Mouse (Mus musculus) yolk sac, embryonic 10.5 days (tissue): ENCODE data around the gene Pde7b.

Source experiments
- DNase-seq: peaks from one replicate; pipeline ENCODE4 v3.0.0-alpha.2; 2017; ENCODE audit warnings: low spot score

Pde7b gene

DNA sequence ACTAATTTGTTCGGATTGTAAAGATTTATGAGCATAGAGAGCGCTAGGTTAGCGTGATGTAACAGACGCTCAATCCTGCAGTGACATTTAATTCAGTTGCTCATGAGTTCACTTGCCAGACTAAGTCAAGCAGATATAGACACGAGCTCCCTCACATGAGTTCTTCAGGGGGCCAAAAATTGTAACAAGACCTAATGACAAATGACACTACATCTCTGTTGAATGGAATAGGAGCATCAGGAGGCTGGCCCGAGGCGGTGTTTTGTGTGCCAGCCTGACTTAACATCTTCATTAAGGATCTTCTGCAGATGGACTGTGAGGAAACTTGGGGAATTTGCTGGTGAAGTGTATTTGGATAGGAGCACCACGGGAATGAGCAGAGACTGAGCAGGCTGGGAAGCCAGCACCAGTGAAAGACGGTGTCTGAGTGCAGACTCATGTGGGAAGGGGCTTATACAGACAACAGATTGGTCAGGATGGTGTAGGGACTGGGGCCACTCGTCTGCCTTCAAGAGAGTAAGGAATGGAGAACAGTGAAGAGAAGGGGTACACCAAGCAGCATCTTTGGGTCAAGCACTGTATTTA is 303.5 kb downstream of the Pde7b start:
- no peak for DNase-seq

DNA sequence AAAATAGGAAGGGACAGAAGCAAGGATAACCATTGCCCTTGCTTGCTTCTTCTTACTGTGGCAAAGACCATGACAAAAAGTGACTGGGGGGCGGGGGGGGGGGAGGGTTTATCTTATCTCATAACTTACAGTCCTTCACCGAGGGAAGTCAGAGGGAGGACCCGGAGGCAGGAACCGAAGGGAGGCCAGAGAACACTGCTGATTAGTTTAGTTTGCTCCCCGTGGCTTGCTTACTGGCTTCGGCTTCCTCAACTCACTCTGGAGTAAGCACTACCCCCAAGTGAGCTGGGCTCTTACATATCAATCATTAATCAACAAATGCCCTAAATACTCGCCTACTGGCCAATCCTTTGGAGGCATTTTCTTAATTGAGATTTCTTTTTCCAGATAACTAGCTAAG is 304.6 kb downstream of the Pde7b start:
- DNase-seq: no peak

DNA sequence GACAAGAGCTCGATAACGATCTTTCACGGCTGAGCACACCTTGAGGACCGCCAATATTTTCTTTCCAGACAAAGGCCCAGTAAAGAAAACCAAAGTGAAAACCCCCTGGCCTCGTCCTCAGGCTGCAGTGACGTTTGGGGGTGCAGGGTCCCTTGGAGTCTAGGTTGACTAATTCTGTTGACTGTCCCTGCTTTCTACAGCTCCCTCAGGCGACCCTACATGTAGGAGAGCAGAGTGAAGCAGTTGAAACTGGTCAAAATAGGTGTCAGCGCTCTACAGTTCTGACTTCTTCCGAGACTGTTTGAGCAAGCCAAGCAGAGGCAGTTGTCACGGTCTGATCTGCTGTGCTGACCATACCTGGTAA is 306.0 kb downstream of the Pde7b start:
- DNase-seq: no peak

DNA sequence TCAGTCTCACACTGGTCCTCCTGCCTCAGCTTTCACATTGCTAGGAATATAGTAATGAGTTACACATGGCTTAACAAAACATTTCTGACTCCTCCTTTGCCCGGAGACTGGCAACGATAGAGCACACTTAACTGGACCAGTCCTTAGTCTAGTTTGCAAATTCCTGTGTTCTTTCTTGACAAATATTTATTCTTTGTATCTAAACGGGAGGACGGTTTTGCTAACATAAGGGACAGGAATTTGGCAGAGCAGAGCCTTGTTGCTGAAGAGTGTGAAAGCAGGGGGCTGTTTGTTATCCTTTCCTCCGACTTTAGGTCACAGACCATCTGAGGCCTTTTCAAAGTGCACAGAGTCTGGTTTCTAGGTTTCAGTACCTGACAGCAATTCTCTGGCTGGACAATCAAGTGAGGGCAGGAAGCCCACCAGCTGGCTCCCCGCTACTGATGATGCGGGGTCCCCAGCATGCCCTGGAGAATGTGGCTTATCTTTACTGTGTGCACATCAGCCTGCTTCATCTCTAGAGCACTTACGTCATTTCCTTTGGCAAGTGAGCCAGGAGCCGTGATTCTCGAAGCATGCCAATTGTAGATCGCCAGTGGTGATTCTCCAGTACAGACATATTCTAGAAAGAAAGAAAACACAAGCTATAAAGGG is 306.5 kb downstream of the Pde7b start:
- no peak for DNase-seq

DNA sequence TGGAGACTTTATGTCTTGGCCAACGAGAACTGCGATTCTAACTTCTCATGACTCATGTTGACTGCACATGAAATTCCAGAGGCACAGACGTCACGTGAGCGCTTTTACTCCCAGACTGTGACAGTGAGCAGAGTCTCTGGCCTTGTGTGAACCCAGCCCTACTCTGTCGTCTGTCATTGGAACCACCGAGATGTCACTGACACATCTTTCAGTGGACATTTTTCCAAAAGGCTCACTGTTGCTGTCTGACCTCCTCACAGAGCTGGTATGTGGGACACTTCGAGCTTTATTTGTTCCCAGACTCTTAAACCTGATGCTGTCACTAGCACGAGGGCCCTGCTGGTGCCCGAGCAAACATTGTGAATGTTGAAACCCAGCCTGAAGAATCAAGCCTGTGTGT is 315.7 kb downstream of the Pde7b start:
- no peak for DNase-seq

DNA sequence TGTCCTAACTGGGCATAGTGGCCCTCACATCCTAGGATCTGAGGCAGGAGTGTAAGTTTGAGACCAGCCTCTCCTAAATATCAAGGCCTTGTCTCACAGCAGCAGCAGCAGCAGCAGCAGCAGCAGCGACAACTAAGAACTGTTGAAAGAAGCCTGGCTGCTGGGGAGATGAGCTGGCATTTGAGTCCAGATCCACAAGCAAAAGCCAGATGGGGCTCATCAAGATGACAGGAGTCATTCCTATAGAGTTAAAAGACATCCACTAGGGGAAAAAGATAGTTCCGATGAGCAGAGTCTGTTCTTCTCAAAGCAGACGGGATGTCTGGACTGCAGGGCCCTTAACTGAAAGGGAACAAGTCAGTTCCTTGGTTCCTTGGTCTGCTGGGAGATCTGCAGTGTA is 316.5 kb downstream of the Pde7b start:
- DNase-seq: peak; percentile 21

DNA sequence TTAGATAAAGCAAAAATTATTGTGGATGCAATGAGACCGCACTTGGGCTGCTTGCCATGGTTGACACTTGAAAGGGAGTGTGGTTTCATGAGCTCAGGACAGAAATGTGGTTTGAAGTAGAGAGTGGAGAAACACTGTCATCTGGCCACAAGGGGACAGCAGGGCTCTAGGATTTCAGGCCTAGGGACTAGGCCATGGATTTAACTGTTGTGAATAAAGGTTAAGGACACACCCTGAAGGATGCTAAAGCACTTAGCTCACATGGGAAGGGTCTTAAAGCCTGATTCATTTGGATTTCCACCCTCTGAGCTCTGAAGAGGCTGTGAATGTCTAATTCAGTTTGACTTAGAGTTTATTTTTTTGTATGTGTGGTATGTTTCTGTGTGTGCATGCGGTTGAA is 319.4 kb downstream of the Pde7b start:
- no peak for DNase-seq

DNA sequence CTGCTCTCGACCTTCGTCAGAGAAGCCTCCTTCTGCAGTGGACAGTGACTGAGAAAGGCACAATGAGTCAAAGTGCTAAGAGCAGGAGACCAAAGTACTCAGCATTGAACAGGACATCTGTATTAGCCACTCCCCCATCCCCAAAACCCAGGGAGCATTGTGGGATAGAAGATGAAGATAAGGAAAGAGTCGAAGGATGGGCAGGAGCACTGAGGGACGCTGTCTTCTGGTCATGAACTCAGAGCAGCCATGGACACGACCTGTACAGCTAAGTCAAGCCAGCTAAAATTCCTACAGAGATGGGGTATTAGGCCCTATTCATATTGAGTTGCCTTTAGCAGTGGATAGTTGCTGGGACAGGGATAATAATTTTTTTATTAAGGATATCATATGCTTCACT is 321.9 kb downstream of the Pde7b start:
- DNase-seq: no peak

DNA sequence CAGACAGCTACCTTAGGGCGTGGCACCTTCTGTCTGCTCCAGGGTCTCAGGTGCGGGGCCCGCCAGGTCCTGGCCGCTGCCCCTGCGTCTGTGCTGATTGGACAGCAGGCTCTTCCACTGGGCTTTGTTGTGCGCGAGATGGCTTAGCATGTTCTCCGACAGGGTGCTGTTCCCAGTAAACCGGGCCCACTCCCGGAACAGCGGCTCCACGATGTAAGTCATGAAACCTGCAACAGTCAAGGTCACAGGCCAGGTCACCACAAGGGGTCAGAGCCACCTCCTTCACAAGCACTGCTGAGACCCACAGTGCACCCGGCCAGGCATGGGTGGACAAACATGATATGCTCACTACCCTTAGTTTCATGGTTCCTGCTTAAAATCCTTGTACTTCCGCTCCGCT is 324.5 kb downstream of the Pde7b start:
- no peak for DNase-seq

DNA sequence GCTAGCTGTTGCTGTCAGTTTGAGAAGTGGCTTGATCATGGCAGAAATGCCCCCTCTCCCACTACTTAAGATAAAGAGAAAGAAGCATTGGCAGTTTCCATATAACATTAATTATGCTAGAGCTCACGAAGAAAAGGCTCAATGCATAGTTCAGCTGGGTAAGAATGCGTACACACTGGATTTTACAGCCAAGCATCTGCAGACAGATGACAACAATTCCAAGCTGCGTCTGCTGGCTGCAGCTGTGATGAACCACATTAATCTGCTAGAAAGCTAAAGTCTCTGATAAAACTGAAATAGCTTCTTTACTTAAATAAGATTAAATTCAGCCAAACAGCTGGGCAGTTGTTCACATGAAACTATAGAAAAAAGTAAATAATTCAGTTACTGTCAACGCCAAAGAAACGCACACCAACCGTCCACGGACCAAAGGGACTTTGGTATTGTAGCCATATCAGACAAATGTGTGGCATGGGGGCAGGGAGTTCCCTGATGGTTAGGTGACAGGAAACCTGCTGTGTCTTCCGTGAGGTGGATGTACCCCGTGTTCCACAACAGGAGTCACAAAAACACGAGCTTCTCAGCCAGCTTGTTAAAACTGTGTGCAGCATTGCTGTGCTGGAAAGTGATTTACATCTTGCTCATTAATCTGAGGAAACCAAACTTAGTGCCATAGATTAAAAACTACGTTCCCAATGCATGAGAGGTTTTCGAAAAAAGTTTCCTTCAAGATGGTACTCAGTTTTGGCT is 326.1 kb downstream of the Pde7b start:
- DNase-seq: no peak

DNA sequence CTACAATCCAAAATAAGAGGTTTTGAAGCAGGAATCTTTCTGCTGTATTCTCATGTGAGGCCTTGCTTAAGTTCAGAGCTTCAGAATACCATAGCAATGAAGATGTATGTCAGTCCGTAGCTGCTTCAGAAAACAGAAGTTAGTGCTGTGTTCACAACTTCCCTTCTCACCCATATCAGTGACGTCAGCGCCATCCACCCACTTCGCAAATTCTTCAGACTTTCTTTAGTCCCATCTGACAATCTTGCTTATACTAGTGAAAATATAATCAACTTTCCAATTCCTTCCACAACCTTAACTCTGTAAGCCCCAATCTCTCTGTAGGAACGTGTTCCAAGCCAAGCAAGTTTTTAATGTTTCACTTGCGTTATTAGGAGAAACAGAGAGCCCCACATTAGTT is 326.7 kb downstream of the Pde7b start:
- no peak for DNase-seq

DNA sequence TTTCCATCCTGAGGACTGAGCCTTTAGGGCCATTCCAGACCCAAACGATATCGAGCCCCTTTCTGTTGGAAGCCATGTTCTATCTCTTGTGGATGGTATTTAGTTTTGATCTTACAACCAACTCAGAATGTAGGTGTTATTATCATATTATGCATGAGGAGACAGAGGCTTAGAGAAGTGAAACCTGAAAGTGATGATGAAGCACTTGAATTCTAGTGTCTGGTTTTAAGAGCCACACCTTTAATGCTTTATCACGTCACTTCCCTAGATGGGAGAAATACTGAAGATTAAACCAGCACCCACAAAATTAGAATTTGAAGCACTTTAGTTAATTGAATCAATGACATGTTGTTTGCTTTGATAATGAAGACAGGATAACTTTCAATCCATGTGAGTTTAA is 329.1 kb downstream of the Pde7b start:
- no peak for DNase-seq

DNA sequence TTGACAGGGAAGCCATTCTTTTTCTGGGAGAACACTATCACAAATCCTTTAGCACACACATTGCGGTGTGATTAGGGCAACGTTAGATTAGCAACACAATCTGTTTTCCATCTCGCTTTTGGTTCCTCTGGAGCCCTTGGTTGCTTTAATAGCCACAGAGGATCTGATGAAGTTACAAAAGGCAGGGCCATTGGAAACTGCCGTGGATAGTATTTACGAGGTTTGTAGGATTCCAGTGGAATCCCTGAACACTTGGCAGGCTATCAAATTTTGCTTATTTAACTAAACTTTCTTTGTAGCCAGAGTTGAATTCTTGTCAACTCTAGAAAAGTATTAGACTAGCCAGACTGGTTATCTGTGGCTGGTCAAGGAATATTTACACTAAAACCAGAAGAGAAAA is 330.1 kb downstream of the Pde7b start:
- no peak for DNase-seq

DNA sequence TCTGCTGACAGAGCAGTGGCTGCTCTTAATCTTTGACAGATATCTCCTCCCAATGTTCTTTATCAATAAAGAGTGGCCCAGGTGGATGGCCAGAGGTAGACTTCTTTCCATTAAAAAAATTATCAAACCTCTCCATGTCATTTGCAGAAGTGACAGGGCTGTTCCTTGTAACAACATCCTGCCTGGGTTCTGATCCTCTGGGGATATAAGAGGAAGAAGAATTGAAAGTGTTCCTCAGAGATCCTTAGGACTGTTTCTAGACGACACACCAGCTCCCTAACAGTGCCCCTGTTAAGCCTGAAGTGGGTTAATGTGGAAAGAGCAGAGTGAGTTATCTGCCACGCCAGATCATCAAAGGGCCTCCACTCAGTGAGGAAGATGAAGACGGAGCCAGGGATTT is 334.3 kb downstream of the Pde7b start:
- DNase-seq: no peak

DNA sequence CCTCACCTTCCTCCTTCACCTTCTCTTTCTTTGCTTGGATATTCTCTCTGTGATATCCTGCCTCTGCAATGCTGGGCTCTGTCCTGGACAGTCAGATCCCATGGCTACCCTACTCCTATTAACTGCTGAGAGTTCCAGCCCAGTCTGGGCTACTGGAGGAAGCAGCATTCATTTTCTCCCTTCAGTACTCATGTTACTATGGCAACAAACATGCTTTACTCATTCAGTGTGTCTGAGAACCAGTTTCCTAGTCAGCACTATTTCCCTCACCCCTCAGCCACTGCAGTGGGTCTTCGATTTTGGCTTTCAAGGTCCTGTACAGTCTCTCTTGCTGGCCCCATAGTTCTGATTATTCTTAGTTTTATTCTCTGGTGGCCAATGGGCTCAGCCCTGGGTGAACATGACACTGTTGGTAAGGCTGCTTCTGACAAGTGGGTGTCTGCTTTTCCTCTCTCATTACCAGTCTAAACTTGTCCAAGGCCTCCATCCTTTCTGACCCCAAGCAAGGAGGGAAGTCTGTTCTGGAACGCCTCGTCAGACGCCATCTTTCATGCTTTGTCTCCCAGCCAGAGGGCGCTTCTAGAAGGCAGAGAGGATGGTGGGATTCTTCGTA is 342.0 kb downstream of the Pde7b start:
- no peak for DNase-seq

DNA sequence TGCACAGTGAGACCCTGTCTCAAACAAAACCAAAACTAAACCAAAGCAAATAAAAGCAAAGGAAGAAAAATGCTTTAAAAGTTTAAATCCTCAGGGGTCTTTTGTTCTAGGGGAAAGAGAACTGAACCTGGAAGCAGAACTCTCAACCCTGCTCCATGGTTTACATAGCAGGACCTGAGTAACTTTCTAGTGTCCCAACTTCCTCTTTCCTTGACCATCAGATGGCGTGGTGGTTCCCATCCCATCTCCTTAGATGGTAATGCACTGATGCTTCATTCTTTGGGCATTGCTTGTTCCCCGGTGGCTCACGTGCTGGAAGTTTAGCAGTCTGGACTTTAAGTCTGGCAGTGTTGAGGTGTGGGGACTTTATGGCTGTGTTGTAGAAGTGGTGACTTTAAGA is 343.5 kb downstream of the Pde7b start:
- no peak for DNase-seq

DNA sequence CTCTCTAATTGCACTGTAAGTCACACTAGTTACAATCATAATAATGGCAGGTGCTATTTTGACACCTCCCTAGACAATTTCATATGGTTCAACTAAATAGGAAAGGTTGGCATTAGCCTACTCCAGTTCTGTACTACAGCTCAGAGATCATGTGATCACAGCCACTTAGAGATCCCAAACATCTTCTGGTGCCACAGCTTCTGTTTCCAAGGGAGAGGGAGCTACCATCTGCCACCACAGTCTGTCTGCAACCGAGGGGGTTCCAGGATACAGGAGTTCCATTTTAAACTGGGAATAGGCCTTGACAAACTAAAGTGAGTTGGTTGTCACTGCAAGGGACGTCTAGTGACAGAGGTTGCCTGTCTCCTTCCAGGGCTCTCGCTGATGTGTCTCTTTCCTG is 344.1 kb downstream of the Pde7b start:
- DNase-seq: no peak

DNA sequence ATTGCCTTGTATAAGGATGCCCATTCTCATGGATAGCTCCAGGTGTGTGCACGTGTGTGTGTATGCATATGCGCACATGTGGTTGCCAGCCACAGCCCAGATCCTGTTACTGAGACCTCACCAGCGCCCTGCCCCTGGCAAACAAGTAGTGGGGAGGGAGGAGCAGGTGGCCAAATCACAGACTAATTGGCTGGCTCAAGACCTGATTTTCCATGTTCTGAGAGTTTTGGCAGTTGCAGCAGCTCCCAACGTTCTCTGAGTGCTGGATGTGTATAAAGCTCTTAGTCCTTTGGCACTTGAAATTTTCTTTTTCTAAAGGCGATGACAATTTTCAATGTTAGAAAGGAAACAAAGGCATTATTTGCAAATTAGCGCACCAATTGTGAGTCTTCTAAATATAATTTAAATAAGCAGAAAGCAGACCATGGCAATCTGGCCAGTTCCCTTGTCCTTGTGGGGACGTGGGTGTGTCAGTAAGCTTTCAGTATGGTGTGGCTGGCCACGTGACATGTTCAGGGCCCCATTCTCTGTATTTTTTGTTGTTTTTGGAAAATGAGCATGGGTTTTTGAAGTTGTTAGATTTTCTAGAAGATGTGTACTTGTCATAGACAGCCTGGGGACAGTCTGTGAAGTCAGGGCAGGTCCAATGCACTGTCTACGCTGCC is 345.7 kb downstream of the Pde7b start:
- DNase-seq: no peak

DNA sequence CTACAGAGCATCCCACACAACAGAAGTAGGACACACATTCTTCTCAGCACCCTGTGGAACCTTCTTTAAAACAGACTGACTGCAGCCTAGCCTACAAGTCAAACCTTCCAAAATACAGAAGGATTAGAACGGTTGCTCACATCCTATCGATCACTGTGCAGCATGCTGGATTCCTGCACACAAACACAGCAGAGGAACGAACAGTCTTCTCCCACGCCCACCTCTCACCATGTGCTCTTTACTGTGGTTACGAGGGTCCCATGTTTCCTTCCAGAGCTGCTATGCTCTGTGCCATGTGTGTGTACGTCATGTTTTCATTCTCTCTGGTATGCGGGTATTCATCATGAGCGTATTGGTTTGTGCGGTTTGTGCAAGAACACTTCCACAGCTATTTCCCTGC is 347.3 kb downstream of the Pde7b start:
- no peak for DNase-seq

DNA sequence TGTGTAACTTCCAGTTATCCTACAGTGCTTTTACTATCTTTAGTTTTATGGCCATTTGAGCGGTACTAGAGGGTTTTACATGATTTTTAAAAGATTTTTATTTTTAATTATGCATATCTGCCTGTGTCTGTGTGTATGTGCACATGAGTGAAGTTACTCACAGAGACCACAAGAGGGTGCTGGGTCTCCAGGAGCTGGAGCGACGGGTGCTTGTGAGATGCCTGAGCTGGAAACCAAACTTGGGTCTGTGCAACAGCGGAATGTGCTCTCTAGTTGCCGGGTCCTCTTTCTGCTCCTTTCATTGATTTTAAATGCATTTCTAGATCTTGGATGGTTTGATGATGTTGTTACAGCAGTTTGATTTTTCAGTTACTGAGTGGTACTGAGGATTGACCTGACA is 352.8 kb downstream of the Pde7b start:
- DNase-seq: no peak

DNA sequence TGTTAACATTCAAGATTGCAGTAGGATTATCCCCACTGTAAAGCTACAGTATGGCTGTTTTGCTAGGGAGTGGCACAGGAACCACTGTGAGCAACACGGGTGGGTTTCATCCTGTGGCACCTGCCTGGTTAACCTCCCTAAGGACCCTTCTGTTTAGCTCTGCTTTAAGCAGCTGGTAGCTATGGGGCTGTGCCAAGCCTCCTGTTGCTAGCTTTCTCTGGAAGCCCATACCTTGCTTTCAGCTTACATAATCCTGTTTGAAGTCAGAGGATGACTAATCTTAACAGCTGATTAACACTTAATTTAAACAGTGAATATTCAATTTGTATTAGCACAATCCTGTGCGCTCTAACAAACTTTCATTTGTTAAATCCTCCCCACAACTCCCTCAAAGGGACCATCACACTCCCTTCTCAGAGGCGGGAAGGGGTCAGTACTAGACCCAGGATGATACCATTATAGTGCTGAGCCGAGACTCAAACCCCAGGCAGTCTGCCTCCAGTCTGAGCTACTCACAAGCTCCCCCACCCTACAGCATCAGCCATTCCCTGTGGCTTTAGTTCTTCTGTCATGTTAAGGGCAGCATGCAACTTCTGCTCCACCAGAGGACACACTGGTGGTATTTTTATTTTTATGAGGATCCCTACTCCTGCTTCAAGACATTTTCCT is 362.3 kb downstream of the Pde7b start:
- no peak for DNase-seq
